Mouse (Mus musculus): Measurements from ENCODE around the gene Srbd1.

GRCm38 (mm10) chr17:86123146-86123545, 21.8 kb downstream of the Srbd1 start:
- TF ChIP-seq CTCF (IDR thresholded peaks at IDR 0.05; ENCODE audit: insufficient read depth, low read depth, low read length) (no peak), POLR2A (IDR thresholded peaks at IDR 0.05; ENCODE audit: insufficient read depth, low read depth, low read length) (no peak)
